In the genomic region with DNA sequence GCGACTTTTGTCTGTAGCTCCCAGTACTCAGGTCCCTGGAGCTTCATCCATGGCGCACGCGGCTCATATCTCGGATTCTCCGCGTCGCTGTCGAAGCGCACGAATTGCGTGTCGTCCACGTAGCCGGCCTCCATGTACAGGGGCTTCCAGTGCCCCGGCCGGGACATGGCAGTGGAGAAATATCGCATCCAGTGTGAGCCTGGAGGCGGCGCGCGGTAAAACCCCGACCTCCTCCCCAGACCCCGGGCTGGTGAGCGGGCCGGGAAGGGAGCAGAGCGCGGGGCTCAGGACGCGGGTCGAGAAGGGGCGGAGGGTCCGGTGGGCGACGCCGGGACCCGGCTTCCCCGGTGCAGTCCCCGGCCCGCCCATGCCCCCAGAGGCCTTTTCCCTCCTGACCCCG, we compare ENCODE assay signal across 8 mouse cellular contexts. TPM values are rescaled to one million over a fixed set of nuclear protein-coding genes. Genes with fewer than 3 reads are reported as not detected.
A peak's percentile ranks its signal among the peaks of the same experiment; 100 is the strongest.
DNase-seq lines count a peak whose midpoint lies in the region; ATAC-seq and TF ChIP-seq lines count a peak whose summit lies in the region.

No protein-coding gene starts in this region.

- no peak for TF ChIP-seq POLR2A in bone marrow macrophage, adult 2 months (IDR thresholded peaks at IDR 0.05; ENCODE audit: borderline replicate concordance, low read depth, low read length)

- no peaks in the 10 kb centered on the region for H3K36me3 ChIP-seq in heart, embryonic 13.5 days
- no peaks in the 10 kb centered on the region for H3K36me3 ChIP-seq in hindbrain, embryonic 11.5 days (ENCODE audit: control insufficient read depth, insufficient read depth, low read length)

- no peak for TF ChIP-seq CTCF in bone marrow macrophage, adult 2 months (IDR thresholded peaks at IDR 0.05; ENCODE audit: low read depth, low read length)

- peaks cover 99% of the 10 kb centered on the region for H3K27me3 ChIP-seq in heart, embryonic 13.5 days (replicated peaks)
- peaks cover 17% of the 10 kb centered on the region for H3K27me3 ChIP-seq in hindbrain, embryonic 11.5 days (ENCODE audit: control insufficient read depth, insufficient read depth, low read length)

- H3K9ac ChIP-seq in heart, embryonic 13.5 days: peak overlapping the region; percentile 63
- no peak overlapping the region for H3K9ac ChIP-seq in hindbrain, embryonic 11.5 days (ENCODE audit: low read depth, low read length)

- peak overlapping the region; percentile 79 for H3K4me2 ChIP-seq in heart, embryonic 13.5 days
- H3K4me2 ChIP-seq in hindbrain, embryonic 11.5 days (replicated peaks; ENCODE audit: low read depth, low read length): peak overlapping the region; percentile 39

- H3K9me3 ChIP-seq in heart, embryonic 13.5 days: no peaks in the 10 kb centered on the region
- no peaks in the 10 kb centered on the region for H3K9me3 ChIP-seq in hindbrain, embryonic 11.5 days (ENCODE audit: control insufficient read depth, low read length)

- intact Hi-C loops in heart, postnatal 10 days (cut with DNase I): loop anchor here (5.0 kb wide), 1 partner anchor 119 kb away; no protein-coding TSS in a partner anchor

- no peak for ATAC-seq in heart, embryonic 13.5 days (ENCODE audit: extremely low read depth, insufficient number of reproducible peaks, low FRiP score, low TSS enrichment)
- ATAC-seq in hindbrain, embryonic 11.5 days (ENCODE audit: low FRiP score): no peak
- ATAC-seq in megakaryocyte progenitor cell, adult 5-6 weeks (replicated peaks; ENCODE audit: poor library complexity): peak; percentile 36

- no peak overlapping the region for H3K27ac ChIP-seq in heart, embryonic 13.5 days (replicated peaks)
- H3K27ac ChIP-seq in bone marrow macrophage, adult 2 months (ENCODE audit: insufficient read depth, low read depth, low read length): no peak overlapping the region
- no peak overlapping the region for H3K27ac ChIP-seq in hindbrain, embryonic 11.5 days (ENCODE audit: low read depth, low read length)

- H3K4me1 ChIP-seq in heart, embryonic 13.5 days: peaks cover 12% of the 10 kb centered on the region
- H3K4me1 ChIP-seq in bone marrow macrophage, adult 2 months (ENCODE audit: control insufficient read depth, insufficient read depth, low read length): no peaks in the 10 kb centered on the region
- H3K4me1 ChIP-seq in hindbrain, embryonic 11.5 days (replicated peaks; ENCODE audit: control insufficient read depth, insufficient read depth, low read length): no peaks in the 10 kb centered on the region; the same call in 1 of the 2 replicates

- H3K4me3 ChIP-seq in heart, embryonic 13.5 days: peak overlapping the region; percentile 51
- H3K4me3 ChIP-seq in bone marrow macrophage, adult 2 months (ENCODE audit: insufficient read depth, low read length): peak overlapping the region; percentile 62
- H3K4me3 ChIP-seq in hindbrain, embryonic 11.5 days (ENCODE audit: low read depth, low read length): peak overlapping the region; percentile 23

- no peak for DNase-seq in heart, postnatal 10 days
- DNase-seq in hindbrain, embryonic 11.5 days (ENCODE audit: low spot score): no peak
- no peak for DNase-seq in ovary, postnatal 14 days (ENCODE audit: low spot score)
- no peak for DNase-seq in natural killer cell, adult 2 months (ENCODE audit: low spot score in 2 of 2)
- no peak for DNase-seq in gastrocnemius, postnatal 10 days

- WGBS in heart, embryonic 13.5 days: under 1% methylated on average over 27 of the region's 41 CpGs
- under 1% methylated on average over 38 of the region's 41 CpGs for WGBS in hindbrain, embryonic 11.5 days

RNA-seq across cellular contexts. Expression of gene H2-T3, which starts 15.8 kb away (rescaled TPM):
- 0.08 and 0.09 TPM in 2 replicates for polyA plus RNA-seq in heart, embryonic 13.5 days (2015; fragmentation: Nextera tagmentation; extraction: Ambion mirVana)
- under 1 TPM in 1 of 2 experiments, not detected in 1; 0.34 TPM for total RNA-seq in heart, postnatal 10 days (2021)
- polyA plus RNA-seq in bone marrow macrophage, adult 2 months (2012; ENCODE audit: insufficient read depth, insufficient read length, missing spikeins): 0.60 TPM in 1 of 2 replicates, not detected in the other
- polyA plus RNA-seq in hindbrain, embryonic 11.5 days (2014; fragmentation: Nextera tagmentation; extraction: Ambion mirVana): not detected in 2 replicates
- total RNA-seq in megakaryocyte progenitor cell, adult 5-6 weeks (2015): not detected in 2 replicates
- total RNA-seq in megakaryocyte progenitor cell, adult 5-6 weeks (2017): not detected in 2 replicates
- total RNA-seq in gastrocnemius, postnatal 10 days (2021): not detected

RNA-seq across cellular contexts. Expression of gene Gm8909, which starts 37.5 kb away (rescaled TPM):
- 1.3 and 1.9 TPM in 2 replicates for polyA plus RNA-seq in heart, embryonic 13.5 days (2015; fragmentation: Nextera tagmentation; extraction: Ambion mirVana)
- total RNA-seq in heart, postnatal 10 days (2021): under 1 TPM in 1 of 2 experiments, not detected in 1; 0.24 TPM
- 3.6 TPM in 1 of 2 replicates, not detected in the other for polyA plus RNA-seq in bone marrow macrophage, adult 2 months (2012; ENCODE audit: insufficient read depth, insufficient read length, missing spikeins)
- not detected in 2 replicates for polyA plus RNA-seq in hindbrain, embryonic 11.5 days (2014; fragmentation: Nextera tagmentation; extraction: Ambion mirVana)
- not detected in 2 replicates for total RNA-seq in megakaryocyte progenitor cell, adult 5-6 weeks (2015)
- total RNA-seq in megakaryocyte progenitor cell, adult 5-6 weeks (2017): not detected in 2 replicates
- not detected for total RNA-seq in gastrocnemius, postnatal 10 days (2021)

RNA-seq across cellular contexts. Expression of gene Rpp21, which starts 52.0 kb away (rescaled TPM):
- 85.0 and 91.8 TPM in 2 replicates for polyA plus RNA-seq in heart, embryonic 13.5 days (2015; fragmentation: Nextera tagmentation; extraction: Ambion mirVana)
- 10 to 100 TPM; 33.4 to 34.7 TPM for total RNA-seq in heart, postnatal 10 days (2021)
- polyA plus RNA-seq in bone marrow macrophage, adult 2 months (2012; ENCODE audit: insufficient read depth, insufficient read length, missing spikeins): 69.5 and 84.4 TPM in 2 replicates
- polyA plus RNA-seq in hindbrain, embryonic 11.5 days (2014; fragmentation: Nextera tagmentation; extraction: Ambion mirVana): 86.4 and 91.0 TPM in 2 replicates
- 48.6 and 56.3 TPM in 2 replicates for total RNA-seq in megakaryocyte progenitor cell, adult 5-6 weeks (2015)
- 25.9 and 50.6 TPM in 2 replicates for total RNA-seq in megakaryocyte progenitor cell, adult 5-6 weeks (2017)
- total RNA-seq in gastrocnemius, postnatal 10 days (2021): 10 to 100 TPM; 26.3 to 28.5 TPM
